ENCODE assay signal across 14 mouse cellular contexts in genomic region chr8:41989040-41989501, GRCm38 (mm10).
A peak's percentile ranks its signal among the peaks of the same experiment; 100 is the strongest.
DNase-seq lines count a peak whose midpoint lies in the region; ATAC-seq and TF ChIP-seq lines count a peak whose summit lies in the region.
"Had no signal": no experiment of that assay in that cellular context is flagged by ENCODE, and none has a peak within 500 bp of the region (broad histone marks: within the 10 kb centered on the region; RNA-seq: fewer than 3 reads in every experiment).

No protein-coding gene starts in this region.

- no peak overlapping the region for H3K27ac ChIP-seq in cerebellum, adult 2 months (ENCODE audit: insufficient read depth, low read length)
- H3K27ac ChIP-seq in kidney, postnatal 0 days, result no peak overlapping the region
- H3K27ac ChIP-seq: midbrain, embryonic 10.5 days had no signal

- ATAC-seq in kidney, postnatal 0 days (replicated peaks; ENCODE audit: low FRiP score, low read depth), result no peak

- H3K36me3 ChIP-seq in kidney, postnatal 0 days (ENCODE audit: insufficient read depth, low read length), result no peaks in the 10 kb centered on the region
- H3K36me3 ChIP-seq: G1E; midbrain, embryonic 10.5 days had no signal

- 21% methylated on average over 8 of the region's 8 CpGs for WGBS in cerebellum, adult 2 months
- WGBS in kidney, postnatal 0 days, result 25% methylated on average over 8 of the region's 8 CpGs

- intact Hi-C loops in heart, postnatal 14 days (cut with DNase I), result no loop called here

- TF ChIP-seq CTCF in cerebellum, adult 2 months (IDR thresholded peaks at IDR 0.05; ENCODE audit: borderline replicate concordance, insufficient read depth, low read depth, low read length), result no peak
- no peak for TF ChIP-seq CTCF in kidney, postnatal 0 days (IDR thresholded peaks at IDR 0.05; ENCODE audit: low read depth)

- no peak overlapping the region for H3K4me2 ChIP-seq in kidney, postnatal 0 days (ENCODE audit: low read length)

- no peak for TF ChIP-seq POLR2A in cerebellum, adult 2 months (IDR thresholded peaks at IDR 0.05; ENCODE audit: borderline replicate concordance, insufficient read depth, low read length)

- no peaks in the 10 kb centered on the region for H3K27me3 ChIP-seq in cerebellum, adult 2 months (ENCODE audit: control insufficient read depth, insufficient read depth, low read length)
- no peaks in the 10 kb centered on the region for H3K27me3 ChIP-seq in kidney, postnatal 0 days (ENCODE audit: insufficient read depth, low read length)

- DNase-seq in cerebellum, adult 2 months, result peak; percentile 8 to 25
- no peak for DNase-seq in cerebellum, adult 8-10 months
- peak; percentile 47 for DNase-seq in kidney, postnatal 0 days (ENCODE audit: low spot score)
- no peak for DNase-seq in kidney, postnatal 10 days
- peak; percentile 12 to 39 for DNase-seq in left cerebral cortex, adult 8-10 months (ENCODE audit: low spot score in 2 of 2)
- DNase-seq in right cerebral cortex, postnatal 36 days (ENCODE audit: low spot score in 2 of 2), result peak; percentile 38 to 70
- no peak for DNase-seq in heart, postnatal 14 days
- no peak for DNase-seq in thymus, postnatal 36 days
- DNase-seq: heart, postnatal 4 days; kidney, adult 8-10 months; lung, adult 2 months; thymus, adult 2 months had no signal

- no peaks in the 10 kb centered on the region for H3K9me3 ChIP-seq in kidney, postnatal 0 days (replicated peaks; ENCODE audit: low read length)
- H3K9me3 ChIP-seq: G1E; midbrain, embryonic 10.5 days had no signal

- H3K9ac ChIP-seq in kidney, postnatal 0 days (ENCODE audit: low read depth, low read length), result no peak overlapping the region

- no peak overlapping the region for H3K4me3 ChIP-seq in cerebellum, adult 2 months (replicated peaks; ENCODE audit: insufficient read depth, low read depth, low read length)
- no peak overlapping the region for H3K4me3 ChIP-seq in kidney, postnatal 0 days (replicated peaks; ENCODE audit: low read depth, low read length)
- H3K4me3 ChIP-seq: midbrain, embryonic 10.5 days had no signal

- H3K4me1 ChIP-seq in cerebellum, adult 2 months (ENCODE audit: control insufficient read depth, insufficient read depth, low read length), result no peaks in the 10 kb centered on the region
- H3K4me1 ChIP-seq in kidney, postnatal 0 days (replicated peaks; ENCODE audit: insufficient read depth, low read length), result no peaks in the 10 kb centered on the region
- H3K4me1 ChIP-seq: midbrain, embryonic 10.5 days had no signal

Comparison
In these comparisons a context has a peak if more than half of its experiments do, and no peak if none do; other contexts are left out.
1. DNase-seq: peak in cerebellum, adult 2 months (2 of 2), kidney, postnatal 0 days (single experiment), left cerebral cortex, adult 8-10 months (2 of 2) and right cerebral cortex, postnatal 36 days (2 of 2); none in cerebellum, adult 8-10 months (single experiment), kidney, postnatal 10 days (single experiment), heart, postnatal 14 days (0 of 2) and thymus, postnatal 36 days (0 of 2).